Mouse (Mus musculus): ENCODE results near the gene Glis3. TPM values are rescaled to one million over a fixed set of nuclear protein-coding genes. Genes with fewer than 3 reads are reported as not detected.
A peak's percentile ranks its signal among the peaks of the same experiment; 100 is the strongest.

The Glis3 gene
- 2.6 and 2.7 TPM in 2 replicates for polyA plus RNA-seq (2016; fragmentation: Nextera tagmentation; extraction: Ambion mirVana)

DNA sequence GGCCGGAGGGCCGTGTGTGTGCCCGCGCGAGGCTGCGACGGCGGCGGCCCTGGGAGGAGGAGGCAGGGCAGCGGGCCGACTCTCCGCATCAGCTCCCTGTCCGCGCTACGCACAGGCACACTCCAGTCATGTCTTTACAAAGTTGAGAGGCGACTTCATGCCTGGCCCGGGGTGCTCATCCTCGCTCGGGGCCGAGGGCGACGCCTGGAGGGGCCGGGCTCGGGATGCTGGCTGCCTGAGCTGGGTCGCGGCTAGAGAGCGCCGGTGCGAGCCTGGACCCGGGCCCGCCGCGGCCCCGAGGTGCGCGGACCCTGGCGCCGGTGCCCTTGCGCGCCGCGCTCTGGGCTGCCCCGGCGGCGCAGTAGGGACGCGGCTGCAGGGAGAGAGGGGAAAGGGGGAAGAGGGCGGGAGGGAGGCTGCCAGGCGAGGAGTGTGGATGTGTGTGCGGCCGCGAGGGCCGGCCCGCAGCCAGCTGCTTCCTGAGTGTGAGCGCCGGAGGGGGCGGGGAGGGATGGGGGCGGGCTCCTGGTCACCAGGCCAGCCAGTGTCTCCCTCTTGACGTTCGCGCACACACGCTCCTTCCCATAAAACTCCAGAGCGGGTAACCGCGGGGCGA is at the start of gene Glis3:
TSS of gene Glis3 (minus strand) at position 302 of the 616 bp plus-strand sequence.
- peak within 1 kb of the TSS; percentile 99 for H3K4me2 ChIP-seq (replicated peaks)
- H3K4me3 ChIP-seq: peak within 1 kb of the TSS; percentile 51
- peaks cover 32% of the 10 kb centered on the region for H3K4me1 ChIP-seq
- H3K27me3 ChIP-seq: peaks cover 43% of the 10 kb centered on the region
- H3K9ac ChIP-seq: peak within 1 kb of the TSS; percentile 54
- H3K27ac ChIP-seq: no peak within 1 kb of the TSS
- ATAC-seq (ENCODE audit: low FRiP score): peak; percentile 92
- no peaks in the 10 kb centered on the region for H3K36me3 ChIP-seq
- WGBS: under 1% methylated on average over 59 of the region's 66 CpGs
- H3K9me3 ChIP-seq (replicated peaks): no peaks in the 10 kb centered on the region

DNA sequence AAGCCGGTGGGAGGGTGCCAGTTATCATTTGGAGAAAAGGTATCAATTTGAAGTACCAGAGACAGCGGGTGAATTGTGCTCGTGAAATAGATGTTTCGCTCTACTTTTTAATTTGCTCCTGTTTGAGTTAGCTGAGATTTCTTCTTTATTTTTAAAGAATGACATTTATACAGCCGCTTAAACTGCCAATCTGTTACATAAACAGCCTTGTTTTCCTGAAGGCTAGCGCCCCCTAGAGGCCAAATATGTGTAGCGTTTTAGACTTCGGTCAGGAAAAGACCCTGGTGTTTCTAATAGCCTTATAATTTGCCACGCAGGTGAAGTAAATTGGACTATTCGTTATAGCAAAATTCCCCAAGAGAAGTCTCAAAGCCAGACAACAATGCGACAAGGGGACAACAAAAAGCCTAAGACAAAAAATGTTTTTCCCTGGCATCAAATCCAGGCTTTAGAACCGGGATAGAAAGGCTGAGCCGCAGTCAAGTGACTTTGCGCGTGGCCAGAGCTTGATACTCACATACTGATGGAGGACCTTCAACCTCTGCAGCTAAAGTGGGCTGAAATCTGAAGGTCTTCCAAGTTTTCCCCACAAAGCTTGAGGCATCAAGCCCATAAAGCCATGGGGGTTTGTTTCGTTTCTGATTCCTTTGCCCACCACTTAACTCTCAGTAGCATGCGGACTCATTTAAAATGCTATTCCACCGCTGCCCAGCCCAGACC is 46.4 kb upstream of the Glis3 start:
- ATAC-seq (ENCODE audit: low FRiP score): no peak
- Histone ChIP-seq H3K27me3 (peaks cover 16% of the 10 kb centered on the region), H3K9ac (no peak overlapping the region), H3K27ac (no peak overlapping the region), H3K4me3 (no peak overlapping the region), H3K9me3 (replicated peaks) (no peaks in the 10 kb centered on the region), H3K4me1 (no peaks in the 10 kb centered on the region), H3K36me3 (no peaks in the 10 kb centered on the region), H3K4me2 (replicated peaks) (no peak overlapping the region)
- WGBS: 61% methylated on average over 18 of the region's 18 CpGs

DNA sequence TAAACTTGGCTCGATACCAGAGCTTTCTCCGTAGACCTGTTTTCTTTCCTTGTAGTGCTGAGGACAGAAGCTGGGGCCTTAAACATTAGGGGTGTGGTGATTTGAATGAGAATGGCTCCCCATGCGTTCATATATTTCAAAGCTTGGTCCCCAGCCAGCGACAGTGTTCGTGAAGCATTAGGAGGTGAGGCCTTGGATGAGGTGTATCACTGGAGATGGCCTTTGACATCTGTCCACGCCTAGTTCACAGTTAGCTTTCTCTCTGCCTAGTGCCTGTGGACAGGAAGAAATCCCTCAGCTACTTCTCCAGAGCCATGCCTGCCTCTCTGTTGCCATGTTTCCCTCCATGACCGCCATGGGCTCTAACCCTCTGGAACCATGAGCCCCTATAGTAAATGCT is 44.8 kb upstream of the Glis3 start:
- WGBS: 82% methylated on average over 7 of the region's 7 CpGs
- Histone ChIP-seq H3K9ac (no peak overlapping the region), H3K27me3 (peaks cover 16% of the 10 kb centered on the region), H3K4me2 (replicated peaks) (no peak overlapping the region), H3K36me3 (no peaks in the 10 kb centered on the region), H3K4me3 (no peak overlapping the region), H3K27ac (no peak overlapping the region), H3K4me1 (no peaks in the 10 kb centered on the region), H3K9me3 (replicated peaks) (no peaks in the 10 kb centered on the region; the same call in 1 of the 2 replicates)
- no peak for ATAC-seq (ENCODE audit: low FRiP score)

DNA sequence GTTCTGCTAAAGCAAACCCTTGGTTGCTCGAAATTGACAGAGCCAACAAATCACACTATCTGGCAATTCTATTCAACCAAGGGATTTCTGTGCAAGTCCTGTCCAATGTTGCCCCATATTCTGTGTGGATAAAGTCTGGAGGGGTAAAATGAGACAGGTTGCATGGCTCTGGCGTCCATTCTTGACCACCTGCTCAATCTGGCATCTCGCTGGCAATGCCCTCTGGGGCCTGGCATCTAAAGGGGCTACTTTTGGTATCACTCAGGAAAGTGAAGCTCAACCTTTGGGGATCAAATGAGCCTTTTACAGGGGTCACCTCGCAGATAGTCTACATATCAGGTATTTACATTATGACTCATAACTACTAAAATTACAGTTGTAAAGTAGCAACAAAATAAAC is 42.7 kb upstream of the Glis3 start:
- Histone ChIP-seq H3K36me3 (no peaks in the 10 kb centered on the region), H3K9me3 (replicated peaks) (no peaks in the 10 kb centered on the region; the same call in 1 of the 2 replicates), H3K4me3 (no peak overlapping the region), H3K4me1 (no peaks in the 10 kb centered on the region), H3K27ac (no peak overlapping the region), H3K9ac (no peak overlapping the region), H3K27me3 (peaks cover 29% of the 10 kb centered on the region), H3K4me2 (replicated peaks) (no peak overlapping the region)
- WGBS: 86% methylated on average over 4 of the region's 4 CpGs
- ATAC-seq (ENCODE audit: low FRiP score): no peak

DNA sequence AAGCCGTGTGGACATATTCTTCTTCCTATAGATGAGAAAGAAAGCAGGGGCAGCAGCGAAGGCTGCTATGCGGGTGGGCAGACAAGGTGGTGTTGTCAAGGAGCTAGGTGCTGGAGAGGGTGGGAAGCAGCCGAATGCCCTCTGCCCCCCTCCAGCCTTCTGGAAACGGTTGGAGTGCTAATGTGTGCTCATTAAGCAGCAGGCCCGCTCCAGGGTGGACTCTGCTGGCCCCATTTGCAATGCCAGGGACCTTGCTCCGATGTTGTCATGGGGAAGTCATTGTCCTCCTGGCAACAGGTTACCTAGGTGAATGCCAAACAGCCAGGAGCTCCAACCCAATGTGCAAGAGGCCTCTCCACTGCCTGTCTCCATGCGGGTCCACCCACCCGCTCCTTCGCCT is 42.0 kb upstream of the Glis3 start:
- no peaks in the 10 kb centered on the region for H3K36me3 ChIP-seq
- 80% methylated on average over 10 of the region's 10 CpGs for WGBS
- no peak overlapping the region for H3K4me2 ChIP-seq (replicated peaks)
- no peaks in the 10 kb centered on the region; the same call in 1 of the 2 replicates for H3K9me3 ChIP-seq (replicated peaks)
- H3K27ac ChIP-seq: no peak overlapping the region
- no peak overlapping the region for H3K9ac ChIP-seq
- H3K4me3 ChIP-seq: no peak overlapping the region
- no peak for ATAC-seq (ENCODE audit: low FRiP score)
- H3K4me1 ChIP-seq: no peaks in the 10 kb centered on the region
- H3K27me3 ChIP-seq: peaks cover 37% of the 10 kb centered on the region

DNA sequence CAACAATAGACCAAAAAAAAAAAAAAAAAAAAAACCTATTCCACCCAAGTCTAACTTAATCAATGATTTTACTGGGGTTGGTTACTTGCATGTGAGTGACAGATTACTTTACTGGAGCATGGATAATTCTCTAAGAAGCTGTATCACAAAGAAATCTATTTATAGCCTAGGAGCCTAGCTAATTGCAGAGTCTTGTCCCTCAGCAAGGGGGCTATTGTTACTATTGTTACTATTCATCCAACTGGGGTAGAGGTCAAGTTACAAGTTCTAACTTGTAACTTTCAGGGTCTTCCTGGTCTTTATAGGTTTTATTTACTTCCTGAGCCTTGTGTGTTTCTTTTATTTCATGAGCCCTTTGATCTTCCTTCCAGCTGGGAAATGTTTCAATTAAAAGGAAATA is 40.1 kb upstream of the Glis3 start:
- Histone ChIP-seq H3K27me3 (peaks cover 50% of the 10 kb centered on the region), H3K4me2 (replicated peaks) (no peak overlapping the region)

DNA sequence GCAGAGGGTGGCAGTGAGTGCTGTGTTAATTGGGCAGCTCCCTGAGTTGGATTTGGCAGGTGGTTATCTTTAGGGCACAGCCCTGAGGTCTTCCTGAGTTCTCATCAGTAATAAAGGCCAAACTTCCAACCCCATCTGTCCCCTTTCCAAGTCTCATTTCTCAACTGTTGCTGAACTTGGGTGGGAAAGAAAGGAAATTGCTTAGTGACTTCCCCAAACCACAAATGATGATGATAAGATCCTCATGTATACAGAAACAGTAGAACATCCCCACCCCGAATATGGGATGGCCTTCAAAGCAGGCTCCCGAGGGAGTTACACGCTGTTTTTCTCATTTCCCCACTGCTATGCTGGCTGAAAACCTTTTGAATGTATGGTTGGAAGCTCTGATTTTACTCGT is 34.8 kb upstream of the Glis3 start:
- Histone ChIP-seq H3K27me3 (peaks cover 39% of the 10 kb centered on the region), H3K4me1 (no peaks in the 10 kb centered on the region), H3K9ac (no peak overlapping the region), H3K4me3 (no peak overlapping the region), H3K36me3 (no peaks in the 10 kb centered on the region), H3K4me2 (replicated peaks) (no peak overlapping the region), H3K27ac (no peak overlapping the region), H3K9me3 (replicated peaks) (no peaks in the 10 kb centered on the region)
- ATAC-seq (ENCODE audit: low FRiP score): no peak
- WGBS: 88% methylated on average over 4 of the region's 4 CpGs

More for the DNA sequence above, 40.1 kb upstream of the Glis3 start:
- no peak for ATAC-seq (ENCODE audit: low FRiP score)
- Histone ChIP-seq H3K9me3 (replicated peaks) (no peaks in the 10 kb centered on the region; the same call in 1 of the 2 replicates), H3K4me1 (no peaks in the 10 kb centered on the region), H3K9ac (no peak overlapping the region), H3K27ac (no peak overlapping the region), H3K36me3 (no peaks in the 10 kb centered on the region), H3K4me3 (no peak overlapping the region)

DNA sequence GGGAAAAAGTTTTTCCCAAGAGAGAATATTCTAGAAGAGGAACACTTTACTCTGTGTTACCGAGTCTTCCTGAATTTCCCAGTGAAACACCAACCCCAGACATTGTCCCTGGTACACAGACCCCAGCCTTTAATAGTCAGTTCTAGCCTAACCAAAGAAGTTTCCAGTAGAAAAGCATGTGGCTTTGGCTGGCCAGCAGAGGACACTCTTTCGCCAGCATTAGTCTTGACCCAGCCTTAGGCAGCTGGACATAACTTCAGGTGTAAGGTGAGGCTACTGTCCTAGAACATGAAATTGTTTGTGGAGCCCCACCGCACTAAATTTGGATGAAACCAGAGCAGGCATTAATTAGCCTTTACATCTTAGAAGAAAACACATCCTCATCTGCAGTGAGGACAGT is 17.8 kb upstream of the Glis3 start:
- Histone ChIP-seq H3K27ac (no peak overlapping the region), H3K9ac (no peak overlapping the region), H3K9me3 (replicated peaks) (no peaks in the 10 kb centered on the region), H3K36me3 (no peaks in the 10 kb centered on the region), H3K4me2 (replicated peaks) (no peak overlapping the region), H3K27me3 (no peaks in the 10 kb centered on the region), H3K4me1 (no peaks in the 10 kb centered on the region), H3K4me3 (no peak overlapping the region)
- no peak for ATAC-seq (ENCODE audit: low FRiP score)
- WGBS: 72% methylated on average over 3 of the region's 3 CpGs

DNA sequence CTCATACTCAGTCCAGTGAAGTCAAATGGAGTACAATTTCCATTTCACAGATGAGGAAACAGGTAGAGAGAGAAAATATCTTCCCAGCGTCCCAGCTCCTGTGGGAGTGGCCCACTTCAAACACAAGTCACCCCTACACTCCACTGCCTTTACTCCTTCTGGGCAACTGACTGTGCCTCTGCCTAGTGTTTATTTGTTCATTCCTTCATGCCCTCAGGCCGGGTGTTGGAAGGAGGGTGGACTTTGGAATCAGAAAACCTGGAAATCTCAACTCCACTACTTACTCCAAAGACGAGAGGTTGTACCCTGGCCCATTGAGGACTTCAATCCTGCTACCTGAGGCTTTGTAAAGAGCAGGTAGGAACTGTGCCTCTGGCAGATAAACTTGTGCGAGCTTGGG is 6.5 kb upstream of the Glis3 start:
- Histone ChIP-seq H3K9ac (no peak overlapping the region), H3K9me3 (replicated peaks) (no peaks in the 10 kb centered on the region), H3K27ac (no peak overlapping the region), H3K27me3 (peaks cover 3% of the 10 kb centered on the region; the same call in 1 of the 2 replicates), H3K4me3 (no peak overlapping the region), H3K4me1 (no peaks in the 10 kb centered on the region), H3K36me3 (no peaks in the 10 kb centered on the region), H3K4me2 (replicated peaks) (no peak overlapping the region)
- ATAC-seq (ENCODE audit: low FRiP score): no peak
- 79% methylated on average over 4 of the region's 4 CpGs for WGBS

DNA sequence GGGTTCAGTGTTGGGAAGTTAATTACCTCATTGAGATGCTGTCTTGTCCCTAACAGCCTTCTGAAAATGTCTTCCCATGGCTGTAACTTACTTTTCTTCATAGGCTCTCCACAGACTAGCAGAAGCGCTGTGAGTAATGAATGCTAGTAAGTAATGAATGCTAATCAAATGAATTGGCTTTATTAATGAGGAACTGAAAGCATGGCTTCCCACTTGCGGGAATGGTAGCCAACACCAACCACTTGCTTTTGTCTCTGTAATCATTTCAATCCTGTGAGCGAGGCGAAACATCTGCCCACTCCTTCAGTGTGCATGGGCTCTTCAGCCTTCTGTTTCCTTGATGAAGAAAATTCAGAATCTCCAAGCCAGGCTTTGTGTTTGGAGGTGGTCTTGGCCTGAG is 5.6 kb upstream of the Glis3 start:
- no peak overlapping the region for H3K4me2 ChIP-seq (replicated peaks)
- ATAC-seq (ENCODE audit: low FRiP score): no peak
- H3K9ac ChIP-seq: no peak overlapping the region
- H3K27me3 ChIP-seq: peaks cover 8% of the 10 kb centered on the region
- no peaks in the 10 kb centered on the region for H3K4me1 ChIP-seq
- 72% methylated on average over 4 of the region's 4 CpGs for WGBS
- H3K36me3 ChIP-seq: no peaks in the 10 kb centered on the region
- H3K9me3 ChIP-seq (replicated peaks): no peaks in the 10 kb centered on the region
- no peak overlapping the region for H3K27ac ChIP-seq
- no peak overlapping the region for H3K4me3 ChIP-seq

DNA sequence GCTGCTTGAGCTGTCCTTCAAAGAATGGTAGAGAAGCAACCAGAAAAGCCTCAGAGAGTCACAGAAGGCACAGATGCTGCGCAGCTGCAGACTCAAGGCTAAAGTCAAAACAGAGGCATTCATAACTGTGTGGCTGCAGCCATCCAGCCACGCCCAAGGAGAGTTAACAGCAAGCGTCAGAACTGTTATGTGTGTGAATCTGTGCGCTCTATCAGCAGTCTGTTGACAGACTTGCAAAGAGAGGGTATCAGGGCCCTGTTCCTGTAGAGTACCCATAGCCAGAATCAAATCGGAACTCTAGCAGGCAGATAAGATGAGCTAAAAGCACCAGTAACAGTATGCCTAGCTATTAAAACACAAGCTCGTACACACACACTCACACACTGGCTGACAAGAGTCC is 4.5 kb upstream of the Glis3 start:
- no peak for ATAC-seq (ENCODE audit: low FRiP score)
- Histone ChIP-seq H3K4me1 (peaks cover 9% of the 10 kb centered on the region), H3K9ac (no peak overlapping the region), H3K27me3 (peaks cover 18% of the 10 kb centered on the region), H3K9me3 (replicated peaks) (no peaks in the 10 kb centered on the region), H3K27ac (no peak overlapping the region), H3K4me2 (replicated peaks) (no peak overlapping the region), H3K4me3 (no peak overlapping the region), H3K36me3 (no peaks in the 10 kb centered on the region)
- WGBS: 87% methylated on average over 6 of the region's 6 CpGs

DNA sequence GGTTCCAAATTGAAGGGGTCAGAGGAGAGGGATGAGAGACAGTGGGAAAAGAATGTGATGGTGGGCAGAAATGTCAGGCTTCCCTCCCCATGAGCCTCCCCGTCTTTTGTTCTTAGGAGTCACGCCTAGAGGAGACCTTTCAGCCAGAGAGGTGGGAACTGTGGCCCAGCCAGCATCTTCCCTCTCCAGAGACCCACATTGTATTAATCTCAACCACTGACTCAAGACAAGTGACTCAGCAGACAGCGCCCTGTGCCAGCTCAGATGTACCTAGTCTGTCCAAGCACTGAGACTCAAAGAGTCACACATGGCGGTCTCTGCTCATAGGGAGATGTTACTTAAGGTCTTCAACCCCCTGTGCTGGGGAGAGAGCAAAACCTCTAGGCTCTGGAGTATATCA is 3.5 kb upstream of the Glis3 start:
- Histone ChIP-seq H3K36me3 (no peaks in the 10 kb centered on the region), H3K4me2 (replicated peaks) (no peak overlapping the region), H3K4me1 (peaks cover 19% of the 10 kb centered on the region), H3K27ac (no peak overlapping the region), H3K9ac (no peak overlapping the region), H3K9me3 (replicated peaks) (no peaks in the 10 kb centered on the region), H3K27me3 (peaks cover 28% of the 10 kb centered on the region), H3K4me3 (no peak overlapping the region)
- 91% methylated on average over 4 of the region's 4 CpGs for WGBS
- no peak for ATAC-seq (ENCODE audit: low FRiP score)

DNA sequence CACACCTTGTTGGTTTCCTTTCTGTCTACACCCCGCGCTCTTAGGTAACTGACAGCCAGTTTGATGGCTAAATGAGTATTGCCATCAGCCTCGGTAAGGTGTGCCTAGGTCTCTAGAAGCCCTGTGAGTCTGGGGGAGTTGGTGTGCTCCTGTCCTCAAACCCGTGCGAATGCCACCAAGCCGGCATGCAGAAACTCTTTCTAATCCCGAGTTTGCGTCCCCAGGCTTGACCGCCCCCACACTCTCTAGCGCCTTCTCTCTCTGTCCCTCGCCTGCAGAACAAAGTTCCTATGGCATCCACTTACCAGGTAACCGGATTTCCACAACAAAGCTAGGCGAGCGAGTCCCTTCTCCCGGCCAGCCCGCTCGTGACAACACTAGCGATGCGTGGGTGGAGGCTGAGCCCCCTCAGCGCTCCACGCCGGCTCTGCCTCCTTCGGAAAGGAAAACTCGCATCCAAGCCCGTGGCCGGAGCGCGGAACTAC is 544 bp downstream of the Glis3 start:
- no peak; the same call in 1 of the 2 replicates for ATAC-seq (ENCODE audit: low FRiP score)
- H3K9ac ChIP-seq: peak overlapping the region; percentile 54
- no peaks in the 10 kb centered on the region for H3K9me3 ChIP-seq (replicated peaks)
- H3K27ac ChIP-seq: no peak overlapping the region
- peak overlapping the region; percentile 51 for H3K4me3 ChIP-seq
- H3K4me1 ChIP-seq: peaks cover 32% of the 10 kb centered on the region
- H3K27me3 ChIP-seq: peaks cover 43% of the 10 kb centered on the region
- no peaks in the 10 kb centered on the region for H3K36me3 ChIP-seq
- under 1% methylated on average over 28 of the region's 28 CpGs for WGBS
- peak overlapping the region; percentile 99 for H3K4me2 ChIP-seq (replicated peaks)

Measured in hindbrain, embryonic 12.5 days (tissue).